Mouse (Mus musculus) splenic B cell, adult 2 months (primary cell): Measurements from ENCODE around the gene Kctd14.

Experiments
- DNase-seq: peaks from one replicate; pipeline ENCODE4 v3.0.0-alpha.2; 2011; ENCODE audit warnings: low read depth, low spot score
- H3K27me3 ChIP-seq: 2 replicates; pipeline ENCODE4 v1.6.1; 2012; ENCODE audit warnings: mild to moderate bottlenecking, low read length, moderate library complexity, mixed read lengths; ENCODE audit not compliant: control insufficient read depth, poor library complexity, insufficient read depth, severe bottlenecking
- H3K36me3 ChIP-seq: 2 replicates; pipeline ENCODE4 v1.6.1; 2012; ENCODE audit warnings: mild to moderate bottlenecking, low read length, moderate library complexity, mixed read lengths; ENCODE audit not compliant: control insufficient read depth, poor library complexity, insufficient read depth, severe bottlenecking

The Kctd14 gene

DNA sequence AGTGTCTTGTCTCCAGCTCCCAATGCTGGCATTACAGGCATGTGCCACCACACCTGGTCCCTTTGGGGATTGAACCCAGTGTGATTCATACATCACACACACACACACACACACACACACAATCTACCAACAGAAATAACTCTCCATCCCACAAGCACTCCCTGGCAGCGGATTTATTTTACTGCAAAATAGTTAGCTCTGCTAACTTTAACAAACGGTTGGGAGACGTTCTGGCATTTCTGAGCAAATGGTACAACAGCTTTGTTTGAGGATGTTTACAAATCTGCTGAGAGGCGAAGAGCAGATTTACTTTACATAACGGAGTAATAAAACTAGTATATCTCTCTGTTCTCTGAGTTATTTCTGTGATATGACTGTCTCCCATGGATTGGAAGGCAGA lies 21.9 kb downstream of the Kctd14 start:
- Histone ChIP-seq H3K36me3 (no peaks in the 10 kb centered on the region), H3K27me3 (no peaks in the 10 kb centered on the region)
- DNase-seq, result no peak

DNA sequence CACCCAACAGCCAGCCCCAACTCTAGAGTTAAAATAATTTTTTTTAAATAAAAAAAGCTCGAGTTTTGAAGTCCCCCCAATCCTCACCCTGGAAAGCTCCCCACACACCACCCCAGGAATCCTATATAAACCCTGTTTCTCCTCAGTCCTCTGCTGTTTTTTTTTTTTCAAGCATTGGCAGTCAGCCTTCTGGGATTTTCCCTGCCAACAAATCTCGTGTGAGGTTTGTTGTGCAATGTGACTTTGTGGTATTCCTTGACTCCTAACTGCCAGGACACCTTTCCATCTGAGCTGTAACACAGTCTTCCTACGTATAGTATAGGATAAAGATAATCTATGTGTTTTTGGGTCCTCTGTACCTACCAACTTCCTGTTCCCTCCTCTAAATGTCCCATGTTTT lies 28.2 kb downstream of the Kctd14 start:
- DNase-seq, result no peak
- Histone ChIP-seq H3K36me3 (no peaks in the 10 kb centered on the region), H3K27me3 (no peaks in the 10 kb centered on the region)

GRCm38 (mm10) chr7:97480290-97480689 lies 29.2 kb downstream of the Kctd14 start:
- Histone ChIP-seq H3K36me3 (peaks cover under 1% of the 10 kb centered on the region; the same call in 1 of the 2 replicates), H3K27me3 (no peaks in the 10 kb centered on the region)
- DNase-seq, result no peak

DNA sequence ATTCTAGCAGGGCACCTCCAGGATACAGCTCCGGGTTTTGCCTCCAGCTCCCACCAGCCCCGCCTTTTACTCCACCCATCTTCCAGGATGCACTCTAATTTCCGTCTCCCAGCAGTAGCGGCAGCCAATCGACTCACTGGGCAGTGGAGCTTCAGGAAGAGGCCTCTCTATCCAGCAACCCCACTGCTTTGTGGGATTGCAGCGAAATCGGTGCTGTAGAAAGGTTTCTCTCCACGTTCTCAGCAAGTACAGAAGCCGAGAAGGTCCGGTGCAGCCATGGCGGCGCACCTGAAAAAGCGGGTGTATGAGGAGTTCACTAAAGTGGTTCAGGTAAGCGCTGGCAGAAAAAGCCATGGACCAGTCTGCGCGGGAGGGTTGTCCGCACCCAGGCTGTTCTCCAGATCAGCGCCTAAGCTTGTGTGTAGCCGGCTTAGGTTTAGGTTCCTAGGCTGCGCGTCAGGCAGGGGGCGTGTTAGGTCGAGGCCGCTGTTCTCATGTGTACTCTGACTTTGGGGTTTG lies 29.8 kb downstream of the Kctd14 start, which contains the start of gene Ints4:
Ints4 (plus strand) TSS at position 136 of the 519 bp plus-strand sequence.
- no peaks in the 10 kb centered on the region for H3K27me3 ChIP-seq
- peak; percentile 83 for DNase-seq
- peaks cover 6% of the 10 kb centered on the region; the same call in 1 of the 2 replicates for H3K36me3 ChIP-seq

GRCm38 (mm10) chr7:97483378-97483777 lies 32.3 kb downstream of the Kctd14 start:
- DNase-seq, result peak; percentile 57
- Histone ChIP-seq H3K27me3 (no peaks in the 10 kb centered on the region), H3K36me3 (peaks cover 15% of the 10 kb centered on the region)

DNA sequence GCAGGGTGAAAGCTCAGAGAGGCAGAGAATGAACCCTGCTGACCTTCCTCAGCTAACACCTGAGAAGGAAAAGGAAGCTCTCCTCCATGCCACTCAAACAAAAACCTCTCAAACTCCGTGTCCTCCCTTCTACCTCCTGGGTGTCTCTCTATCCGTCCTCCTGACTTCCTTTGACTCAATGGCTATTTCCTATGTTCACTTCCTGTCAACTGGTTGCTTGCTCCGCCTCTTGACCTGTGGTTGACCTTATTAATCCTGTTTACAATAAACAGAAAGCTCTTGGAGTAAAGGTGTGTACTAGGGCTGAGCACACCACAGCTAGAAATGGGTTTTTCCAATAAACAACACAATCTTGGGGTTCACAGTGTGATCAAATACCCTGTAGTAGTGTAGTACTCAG lies 40.0 kb downstream of the Kctd14 start:
- H3K36me3 ChIP-seq, result peaks cover 29% of the 10 kb centered on the region
- no peak for DNase-seq

DNA sequence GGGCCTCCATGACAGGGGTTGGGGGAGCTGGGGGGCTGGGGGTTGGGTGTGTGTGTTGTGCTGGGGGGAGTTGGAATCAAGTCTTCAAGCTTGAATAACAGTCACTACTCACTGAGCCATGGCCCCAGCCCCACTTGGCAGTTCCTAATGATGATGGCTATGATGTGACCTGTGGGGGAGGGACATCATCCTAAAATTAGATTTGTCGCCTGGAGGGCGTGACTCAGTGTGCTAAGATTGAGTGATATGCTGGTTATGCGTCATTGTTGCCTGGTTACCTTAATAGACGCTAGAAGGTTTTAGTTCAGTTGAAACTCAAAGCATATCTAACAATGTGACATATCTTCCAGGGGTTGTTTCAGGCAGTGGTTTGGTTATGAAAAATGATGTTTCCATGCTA lies 41.3 kb downstream of the Kctd14 start:
- Histone ChIP-seq H3K36me3 (peaks cover 23% of the 10 kb centered on the region), H3K27me3 (no peaks in the 10 kb centered on the region)
- DNase-seq, result no peak

More for the DNA sequence above, 40.0 kb downstream of the Kctd14 start:
- H3K27me3 ChIP-seq, result no peaks in the 10 kb centered on the region

DNA sequence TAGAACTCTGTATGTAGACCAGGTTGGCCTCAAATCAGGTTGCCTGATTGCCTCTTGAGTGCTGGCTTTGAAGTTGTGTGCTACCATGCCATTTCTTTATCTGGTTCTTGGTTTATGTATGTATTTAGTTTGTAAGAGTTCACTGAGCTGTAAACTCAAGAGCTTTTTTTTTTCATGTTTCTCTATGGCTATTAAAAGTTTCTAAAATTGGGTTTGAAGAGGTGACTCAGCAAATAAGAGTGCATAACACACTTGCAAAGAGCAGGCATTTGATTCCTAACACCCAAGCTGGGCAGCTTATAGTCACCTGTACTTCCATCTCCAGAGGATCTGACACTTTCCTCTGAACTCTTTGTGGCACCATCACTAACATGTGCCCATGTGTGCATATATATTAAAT lies 43.9 kb downstream of the Kctd14 start:
- H3K27me3 ChIP-seq, result no peaks in the 10 kb centered on the region
- DNase-seq, result no peak
- H3K36me3 ChIP-seq, result peaks cover 18% of the 10 kb centered on the region

- no peaks in the 10 kb centered on the region; the same call in 1 of the 2 replicates for H3K27me3 ChIP-seq
- no peak for DNase-seq
- H3K36me3 ChIP-seq, result peaks cover 11% of the 10 kb centered on the region
Measured at GRCm38 (mm10) chr7:97500555-97501209, 49.6 kb downstream of the Kctd14 start.
